21 mouse cellular contexts compared by ENCODE assay signal in the genomic region with DNA sequence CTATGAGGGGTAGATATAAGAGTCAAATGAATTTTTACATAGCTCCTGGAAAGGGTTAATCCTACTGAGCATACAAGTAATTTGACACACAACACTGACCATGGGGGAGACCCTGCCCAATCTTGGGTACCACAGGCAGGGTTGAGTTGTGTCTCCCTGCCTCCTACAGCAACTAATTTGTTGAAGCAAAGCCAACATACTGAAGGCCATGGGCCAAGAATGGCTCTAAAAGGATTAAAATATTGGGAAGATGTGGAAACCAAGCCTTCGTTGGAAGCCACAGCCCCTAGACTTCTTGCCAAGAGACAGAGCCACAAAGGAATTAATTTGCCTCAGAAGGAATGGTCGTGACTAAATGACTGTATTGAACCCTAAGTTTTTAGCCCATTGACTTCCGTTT. TPM values are rescaled to one million over a fixed set of nuclear protein-coding genes. Genes with fewer than 3 reads are reported as not detected.
A peak's percentile ranks its signal among the peaks of the same experiment; 100 is the strongest.
DNase-seq lines count a peak whose midpoint lies in the region; TF ChIP-seq lines count a peak whose summit lies in the region.
"Had no signal": no experiment of that assay in that cellular context is flagged by ENCODE, and none has a peak within 500 bp of the region (broad histone marks: within the 10 kb centered on the region; RNA-seq: fewer than 3 reads in every experiment).

No protein-coding gene starts in this region.

- WGBS in lung, adult 2 months: 53% methylated on average over 3 of the region's 3 CpGs

- no peak for TF ChIP-seq POLR2A in lung, adult 2 months (IDR thresholded peaks at IDR 0.05; ENCODE audit: borderline replicate concordance, extremely low read depth, low read depth, low read length)
- no peak for TF ChIP-seq POLR2A in brain, embryonic 14.5 days (IDR thresholded peaks at IDR 0.05; ENCODE audit: borderline replicate concordance, extremely low read depth, insufficient read depth, insufficient read length, poor library complexity, severe bottlenecking)

- peak; percentile 17 to 23 for DNase-seq in cerebellum, postnatal 14 days
- DNase-seq in cerebellum, postnatal 25 days: no peak
- peak; percentile 57 for DNase-seq in left cerebral cortex, postnatal 4 days
- DNase-seq in left cerebral cortex, postnatal 36 days (ENCODE audit: low spot score in 2 of 2): no peak
- DNase-seq in lung, postnatal 36 days: peak; percentile 1
- no peak for DNase-seq in lung, adult 2 months
- peak; percentile 36 for DNase-seq in brain, embryonic 14.5 days (ENCODE audit: low read depth)
- DNase-seq in spleen, postnatal 14 days (ENCODE audit: low spot score in 2 of 2): no peak
- DNase-seq: gastrocnemius, adult 2 months had no signal

- no peak overlapping the region for H3K4me3 ChIP-seq in lung, adult 2 months (replicated peaks; ENCODE audit: extremely low read depth, low read depth, low read length)
- H3K4me3 ChIP-seq: embryonic facial prominence, embryonic 12.5 days; erythroblast, embryonic 14.5 days; forebrain, embryonic 13.5 days; gastrocnemius, adult 2 months; heart, embryonic 15.5 days; liver, embryonic 15.5 days had no signal

- no peak for TF ChIP-seq CTCF in lung, adult 2 months (IDR thresholded peaks at IDR 0.05; ENCODE audit: insufficient read depth, low read length)
- TF ChIP-seq CTCF in brain, embryonic 14.5 days (IDR thresholded peaks at IDR 0.05; ENCODE audit: borderline replicate concordance, extremely low read depth, insufficient read depth, insufficient read length): no peak

- intact Hi-C loops in left cerebral cortex, postnatal 4 days (cut with DNase I): no loop called here
- intact Hi-C loops in left cerebral cortex, postnatal 36 days (cut with DNase I): loop anchor here (5.0 to 10.0 kb wide), 4 partner anchors 115 to 475 kb away; no protein-coding TSS in a partner anchor

- no peaks in the 10 kb centered on the region for H3K4me1 ChIP-seq in lung, adult 2 months (ENCODE audit: control insufficient read depth, insufficient read depth, low read length)
- H3K4me1 ChIP-seq: embryonic facial prominence, embryonic 12.5 days; forebrain, embryonic 13.5 days; heart, embryonic 15.5 days; liver, embryonic 15.5 days had no signal

RNA-seq across cellular contexts. Expression of a gene that starts 48.7 kb away (rescaled TPM):
- total RNA-seq in left cerebral cortex, postnatal 4 days (2021): not detected
- under 1 TPM in 1 of 2 experiments, not detected in 1; 0.15 TPM for total RNA-seq in left cerebral cortex, postnatal 36 days (2021)
- polyA plus RNA-seq in lung, adult 2 months (2012; rRNA removed): not detected in 2 replicates
- polyA plus RNA-seq in brain, embryonic 14.5 days (2012; rRNA removed): 0.24 and 0.25 TPM in 2 replicates
- total RNA-seq: adrenal gland, adult 18-20 months; ES-E14; gastrocnemius, adult 2 months; heart, postnatal 36 days; megakaryocyte progenitor cell, adult 5-6 weeks; neutrophil, adult 5-6 weeks had no signal
- polyA plus RNA-seq: erythroblast, embryonic 14.5 days; heart, embryonic 15.5 days; inflammation-experienced regulatory T-cells, adult 6 months; kidney, embryonic 16.5 days; liver, embryonic 15.5 days had no signal

Comparison
In these comparisons a context has a peak if more than half of its experiments do, and no peak if none do; other contexts are left out.
1. DNase-seq: peak in cerebellum, postnatal 14 days (2 of 2), left cerebral cortex, postnatal 4 days (single experiment), lung, postnatal 36 days (single experiment) and brain, embryonic 14.5 days (single experiment); none in cerebellum, postnatal 25 days (0 of 2), left cerebral cortex, postnatal 36 days (0 of 2), lung, adult 2 months (single experiment) and spleen, postnatal 14 days (0 of 2).